Mouse (Mus musculus) kidney, adult 9 months (tissue): ENCODE data around the gene 1700017B05Rik.
"Not testable (repeated sequence)": the region's sequence is repeated elsewhere in the genome, so short reads cannot be mapped to it uniquely, and the experiment has no call there.

Experiments
- DNase-seq: peaks from one replicate; pipeline ENCODE4 v3.0.0; 2022

1700017B05Rik gene

DNA sequence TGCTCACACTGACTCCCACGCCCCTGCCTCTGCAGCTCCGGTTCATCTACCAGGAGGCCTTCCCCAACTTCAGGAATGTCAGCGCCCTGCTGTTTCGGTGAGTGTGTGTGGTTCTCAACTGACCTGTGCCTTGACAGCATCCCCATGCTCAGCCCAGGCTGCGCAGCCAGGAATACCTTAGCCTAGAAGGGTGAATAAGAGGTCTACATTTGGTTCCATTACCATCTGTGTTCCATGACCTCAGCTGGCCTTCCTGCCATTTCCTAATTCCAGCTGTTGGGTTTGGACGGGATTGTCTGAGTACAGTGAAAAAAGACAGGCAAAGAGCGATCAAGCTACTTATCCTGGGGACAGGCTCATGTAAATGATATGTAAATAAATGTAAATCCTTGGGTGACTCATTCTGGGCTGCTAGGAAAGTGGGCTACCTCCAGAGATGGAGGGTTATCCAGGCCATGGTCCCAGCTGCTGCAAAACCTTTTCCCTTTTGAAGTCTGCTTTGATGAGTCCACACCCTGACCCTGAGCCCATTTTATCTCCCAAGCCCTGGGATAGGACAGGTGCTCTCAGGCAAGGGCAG is 18.2 kb downstream of the 1700017B05Rik start:
- DNase-seq = no peak

DNA sequence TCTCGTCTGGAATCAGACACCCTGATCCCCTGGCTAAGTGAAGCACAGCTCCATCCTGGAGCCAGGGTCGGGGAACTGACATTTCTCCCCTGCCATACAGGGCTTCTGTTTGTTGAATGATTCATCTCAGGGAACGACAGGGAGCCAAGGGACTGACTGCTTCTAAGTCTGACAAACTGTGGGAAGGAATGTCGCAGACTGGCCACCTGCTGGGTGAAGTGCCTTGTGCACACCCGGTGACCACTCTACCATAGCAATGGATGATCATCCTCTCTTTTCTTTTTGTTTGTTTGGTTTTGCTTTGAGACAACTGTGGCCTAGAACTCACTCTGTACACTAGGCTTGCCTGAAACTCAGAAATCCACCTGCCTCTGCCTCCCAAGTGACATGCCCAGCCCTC is 19.5 kb downstream of the 1700017B05Rik start:
- no peak for DNase-seq

DNA sequence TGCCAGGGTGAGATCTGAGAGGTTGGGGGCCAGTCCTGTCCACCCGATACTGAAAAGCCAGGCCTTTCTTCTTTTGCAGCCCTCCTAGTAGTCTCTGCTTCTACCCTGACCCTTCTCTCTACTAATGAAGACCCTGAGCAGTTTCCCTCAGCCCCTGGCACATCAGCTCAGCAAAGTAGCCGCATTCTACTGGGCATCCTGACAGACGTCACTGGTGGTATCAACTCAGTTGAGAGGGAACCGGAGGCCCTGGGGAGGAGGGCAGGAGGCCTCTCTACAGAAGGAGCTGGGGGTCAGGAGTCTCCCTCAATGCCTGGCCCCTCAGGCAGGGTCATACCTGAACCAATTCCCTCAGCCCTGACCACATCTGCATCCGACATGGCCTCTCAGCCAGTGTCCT is 21.3 kb downstream of the 1700017B05Rik start:
- DNase-seq = no peak

DNA sequence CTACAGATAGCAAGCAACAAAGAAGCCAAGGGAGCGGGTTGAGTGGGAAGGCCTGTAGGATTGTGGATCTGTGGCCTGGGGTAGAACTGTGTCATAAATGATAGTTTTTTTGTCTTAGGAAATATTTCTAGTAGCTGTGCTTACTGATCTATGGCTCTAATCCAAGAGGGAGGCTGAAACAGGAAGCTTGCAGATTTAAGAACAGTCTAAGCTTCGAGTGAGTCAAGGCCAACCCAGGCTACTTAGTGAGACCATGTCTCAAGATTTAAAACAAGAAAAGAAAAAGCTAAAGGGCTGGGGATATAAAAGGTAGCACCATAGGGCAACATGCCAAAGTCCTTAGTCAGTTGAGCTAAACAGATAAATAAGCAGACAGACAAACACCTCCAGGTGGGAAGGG is 24.2 kb downstream of the 1700017B05Rik start:
- DNase-seq = no peak

DNA sequence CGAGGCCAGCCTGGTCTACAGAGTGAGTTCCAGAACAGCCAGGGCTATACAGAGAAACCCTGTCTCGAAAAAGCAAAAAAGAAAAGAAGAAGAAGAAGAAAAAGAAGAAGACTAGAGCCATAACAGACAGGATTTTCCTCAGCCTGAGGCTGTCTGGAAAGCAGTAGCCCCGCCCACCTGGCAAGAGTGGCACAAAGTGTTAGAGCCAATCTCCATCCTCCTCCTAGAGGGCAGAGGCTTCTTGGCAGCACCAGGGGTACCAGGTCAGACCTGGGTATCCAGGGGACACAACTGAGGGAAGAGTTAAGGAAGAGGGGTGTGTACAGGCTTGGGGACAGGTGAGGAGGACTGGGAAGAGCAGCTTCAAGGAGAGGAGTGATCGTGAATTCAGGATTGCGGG is 24.7 kb downstream of the 1700017B05Rik start:
- DNase-seq = no peak

DNA sequence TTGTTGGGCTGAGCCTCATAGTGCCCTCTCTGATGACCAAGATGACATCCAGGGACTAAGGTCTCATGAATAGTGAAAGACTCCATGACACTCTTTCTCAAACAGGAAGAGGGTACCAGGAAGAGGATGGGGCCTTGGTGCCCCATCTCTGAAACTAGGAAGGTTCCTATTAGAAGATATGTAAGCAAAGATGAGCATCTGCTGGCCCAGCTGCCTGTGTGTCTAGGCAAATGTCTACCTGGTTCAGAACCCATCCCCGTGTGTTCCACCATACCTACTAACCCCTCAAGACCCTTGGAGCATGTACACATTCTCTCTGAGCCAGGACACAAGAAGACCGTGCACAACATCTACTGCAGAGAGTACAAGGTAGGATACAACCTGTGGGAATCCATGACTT is 26.2 kb downstream of the 1700017B05Rik start, which contains the start of gene Trcg1:
Gene Trcg1 (plus strand): TSS at position 301 of the 400 bp plus-strand sequence.
- DNase-seq = no peak

DNA sequence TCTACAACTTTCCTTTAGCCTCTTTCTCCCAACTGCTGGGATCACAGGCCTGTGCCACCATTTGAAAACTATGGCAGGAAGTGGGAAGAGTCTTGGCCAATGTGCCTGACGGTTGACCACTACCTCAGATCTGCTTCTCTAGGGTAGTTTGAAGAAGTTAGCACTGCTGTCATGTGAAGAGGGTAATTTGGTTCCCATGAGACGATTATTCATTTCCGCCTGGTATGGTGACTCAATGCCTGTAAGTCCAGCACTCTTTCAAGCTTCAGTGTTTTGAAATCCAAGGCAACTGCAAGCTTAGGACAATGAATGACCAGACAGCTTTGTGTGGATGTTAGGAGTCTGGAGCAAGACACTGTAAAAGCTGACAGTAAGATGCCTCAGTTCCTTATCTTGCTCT is 28.6 kb downstream of the 1700017B05Rik start:
- no peak for DNase-seq

DNA sequence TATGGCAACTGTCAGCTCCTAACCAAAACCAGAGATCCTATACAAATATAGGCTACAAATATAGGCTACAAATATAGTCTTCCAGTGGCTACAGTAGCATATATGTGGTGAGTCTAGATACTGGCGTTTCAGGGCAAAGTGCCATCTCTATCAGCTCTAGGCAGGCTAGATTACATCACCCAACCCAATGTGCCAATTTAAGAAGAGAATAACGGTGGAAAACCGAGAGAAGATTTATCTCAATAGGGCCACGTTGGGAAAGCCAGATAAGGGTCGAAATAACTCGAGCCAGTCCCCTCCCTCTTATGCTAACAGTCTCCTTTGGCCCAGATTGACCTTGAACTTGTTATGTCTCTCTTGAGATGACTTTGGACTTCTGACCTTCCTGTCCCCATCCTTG is 29.3 kb downstream of the 1700017B05Rik start:
- DNase-seq = no peak

DNA sequence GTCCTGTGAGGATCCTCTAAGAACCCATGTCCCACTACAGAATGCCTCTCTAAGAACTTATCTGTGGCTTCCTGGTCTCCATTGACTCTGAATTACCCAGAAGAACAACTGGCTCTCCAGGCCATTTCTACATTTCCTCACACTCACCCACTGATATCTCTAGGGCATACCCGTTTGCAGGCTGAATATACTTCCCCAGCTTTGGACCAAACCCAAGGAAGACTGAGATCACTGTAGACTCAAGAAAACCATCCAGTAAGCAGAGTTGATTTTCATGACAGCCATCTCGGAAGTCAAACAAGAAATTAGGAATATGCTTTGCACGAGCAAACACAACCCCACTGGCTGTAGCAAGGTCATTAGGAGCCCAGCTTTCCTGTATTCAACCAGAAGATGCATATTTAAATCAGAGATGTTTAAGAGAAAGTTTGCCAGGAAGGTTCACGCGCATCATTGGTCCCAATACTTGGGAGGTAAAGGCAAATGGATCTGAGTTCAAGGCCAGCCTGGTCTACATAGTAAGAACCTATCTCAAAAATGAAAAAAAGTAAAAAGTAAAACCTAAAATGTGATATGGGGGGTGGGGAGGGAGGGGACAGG is 30.0 kb downstream of the 1700017B05Rik start:
- no peak for DNase-seq

DNA sequence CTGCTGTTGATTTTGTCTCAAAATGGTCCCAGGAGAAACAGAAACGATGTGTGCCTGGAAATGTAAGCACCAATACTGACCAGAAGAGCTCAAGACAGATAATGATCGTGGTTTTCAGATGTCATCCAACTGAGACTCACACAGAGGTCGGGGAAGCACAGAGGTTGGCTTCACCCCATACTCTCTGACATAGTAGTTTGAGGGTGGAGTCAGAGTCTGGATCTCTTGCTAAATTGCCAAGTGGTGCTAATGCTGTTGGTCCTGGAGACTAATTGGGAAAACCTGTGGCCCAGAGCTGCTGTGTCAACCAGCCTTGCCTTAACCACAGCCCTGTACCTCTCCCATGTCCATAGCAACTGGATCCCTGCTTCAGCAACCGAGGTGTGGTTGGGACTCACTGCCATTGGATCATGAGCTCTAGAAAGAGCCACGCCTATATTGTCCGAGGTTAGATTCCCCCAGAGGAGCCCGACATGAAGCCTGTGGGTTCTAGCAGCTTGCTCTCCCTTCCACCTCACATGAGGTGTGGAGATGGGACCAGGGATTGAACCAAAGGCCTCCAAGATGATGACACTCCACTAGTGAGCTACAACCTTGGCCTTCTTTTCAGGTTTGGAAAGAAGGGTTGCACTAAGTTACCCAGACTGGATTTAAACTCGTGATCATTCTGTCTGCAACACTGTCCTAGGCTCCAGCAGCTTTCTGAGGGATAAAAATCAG is 30.7 kb downstream of the 1700017B05Rik start:
- DNase-seq = no peak

DNA sequence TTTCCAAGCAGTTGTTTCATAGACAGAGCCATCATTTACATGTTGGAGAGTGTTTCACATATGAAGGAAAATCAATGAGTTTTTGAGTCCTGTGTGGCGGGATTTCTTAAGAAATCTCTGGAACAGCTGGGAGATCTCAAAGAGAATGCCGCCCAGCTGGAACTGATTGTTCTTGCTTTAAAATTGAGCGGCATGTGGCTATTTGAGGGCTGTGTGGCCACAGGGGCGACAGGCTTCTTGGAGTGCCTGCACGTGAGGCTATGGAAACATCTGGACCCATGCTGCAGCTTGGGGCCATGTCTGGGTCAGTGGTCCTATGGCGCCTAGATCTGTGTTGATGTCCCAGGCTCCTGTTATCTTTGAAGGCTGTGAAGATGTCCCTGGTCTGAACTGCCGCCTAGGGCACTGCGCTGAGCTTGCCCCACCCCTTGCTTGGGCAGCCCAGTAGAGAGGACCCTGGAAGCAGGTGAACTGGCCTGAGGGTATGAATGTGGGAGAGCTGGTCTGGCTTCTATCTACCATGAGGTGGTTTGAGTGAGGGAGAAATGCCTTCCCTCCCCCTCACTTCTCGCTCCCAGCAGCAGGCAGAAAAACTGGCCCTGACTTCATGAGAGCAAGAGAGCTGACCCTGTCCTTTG is 32.1 kb downstream of the 1700017B05Rik start:
- peak; percentile 23 for DNase-seq

DNA sequence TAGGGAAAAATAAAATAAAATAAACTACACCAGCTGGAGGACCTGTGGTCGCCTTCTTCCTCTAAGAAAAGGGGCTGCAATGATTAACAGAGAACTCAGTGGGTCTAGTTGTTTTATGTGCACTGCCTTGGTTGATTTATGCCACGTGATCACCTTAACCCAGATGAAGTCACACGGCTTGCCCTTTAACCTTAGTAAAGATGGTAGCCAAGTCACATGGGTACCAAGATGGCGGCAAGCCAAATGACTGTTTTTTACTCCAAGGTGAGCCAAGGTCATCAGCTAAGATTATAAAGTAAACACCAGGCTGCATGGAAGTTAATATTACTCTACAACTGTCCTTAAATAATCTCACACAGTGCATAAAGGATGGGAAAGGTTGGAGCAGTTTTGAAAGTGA is 32.7 kb downstream of the 1700017B05Rik start:
- peak; percentile 96 for DNase-seq

DNA sequence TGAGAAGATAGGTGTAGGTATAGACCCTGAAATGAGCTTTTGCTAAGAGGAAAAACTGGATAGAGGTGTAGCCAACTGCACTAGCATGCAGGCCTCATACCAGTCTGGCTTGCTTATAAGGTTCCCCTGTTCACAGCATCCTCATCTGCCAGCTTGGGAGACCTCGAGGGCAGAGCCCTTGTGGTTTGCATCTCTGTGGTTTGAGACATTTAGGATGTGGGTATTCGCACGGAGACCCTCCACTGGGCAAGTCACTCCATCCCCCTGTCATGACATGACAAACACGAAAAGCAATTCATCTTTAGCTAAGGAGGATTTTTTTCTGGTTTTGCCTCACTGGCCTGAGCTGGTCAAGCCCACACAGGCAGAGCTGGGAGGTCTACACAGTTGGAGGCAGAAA is 34.2 kb downstream of the 1700017B05Rik start:
- no peak for DNase-seq

DNA sequence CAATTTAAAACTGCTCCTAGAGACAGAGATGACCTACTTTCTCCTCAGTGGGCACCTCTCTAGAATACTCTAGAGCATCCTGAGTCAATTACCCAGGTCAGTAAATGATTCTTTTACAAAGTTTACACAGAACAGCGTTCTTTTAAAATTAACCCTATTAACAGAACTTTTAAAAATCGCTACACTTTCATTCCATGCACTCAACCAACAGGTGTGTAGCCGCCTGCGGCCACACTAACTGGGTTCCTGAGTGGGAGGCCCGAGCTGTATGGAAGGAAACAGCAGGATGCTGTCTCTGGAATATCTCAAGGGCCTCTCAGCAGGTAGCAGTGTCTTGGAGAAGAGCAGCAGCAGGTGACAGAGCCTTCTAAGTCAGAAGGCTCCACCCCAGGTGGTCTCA is 35.2 kb downstream of the 1700017B05Rik start:
- DNase-seq = peak; percentile 64

DNA sequence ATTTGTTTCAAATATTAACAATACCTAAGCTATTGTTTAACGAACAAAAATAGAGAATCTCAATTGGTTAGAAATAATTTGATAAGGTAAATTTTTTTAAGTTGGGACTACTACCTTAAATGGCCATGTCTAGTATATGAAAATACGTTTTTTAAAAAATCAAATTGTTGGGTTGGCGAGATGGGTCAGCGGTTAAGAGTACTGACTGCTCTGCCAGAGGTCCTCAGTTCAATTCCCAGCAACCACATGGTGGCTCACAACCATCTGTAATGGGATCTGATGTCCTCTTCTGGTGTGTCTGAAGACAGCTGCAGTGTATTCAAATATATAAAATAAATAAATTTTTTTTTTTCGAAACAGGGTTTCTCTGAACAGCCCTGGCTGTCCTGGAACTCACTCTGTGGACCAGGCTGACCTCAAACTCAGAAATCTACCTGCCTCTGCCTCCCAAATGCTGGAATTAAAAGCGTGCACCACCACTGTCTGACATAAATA is 35.7 kb downstream of the 1700017B05Rik start:
- not testable (repeated sequence) for DNase-seq

DNA sequence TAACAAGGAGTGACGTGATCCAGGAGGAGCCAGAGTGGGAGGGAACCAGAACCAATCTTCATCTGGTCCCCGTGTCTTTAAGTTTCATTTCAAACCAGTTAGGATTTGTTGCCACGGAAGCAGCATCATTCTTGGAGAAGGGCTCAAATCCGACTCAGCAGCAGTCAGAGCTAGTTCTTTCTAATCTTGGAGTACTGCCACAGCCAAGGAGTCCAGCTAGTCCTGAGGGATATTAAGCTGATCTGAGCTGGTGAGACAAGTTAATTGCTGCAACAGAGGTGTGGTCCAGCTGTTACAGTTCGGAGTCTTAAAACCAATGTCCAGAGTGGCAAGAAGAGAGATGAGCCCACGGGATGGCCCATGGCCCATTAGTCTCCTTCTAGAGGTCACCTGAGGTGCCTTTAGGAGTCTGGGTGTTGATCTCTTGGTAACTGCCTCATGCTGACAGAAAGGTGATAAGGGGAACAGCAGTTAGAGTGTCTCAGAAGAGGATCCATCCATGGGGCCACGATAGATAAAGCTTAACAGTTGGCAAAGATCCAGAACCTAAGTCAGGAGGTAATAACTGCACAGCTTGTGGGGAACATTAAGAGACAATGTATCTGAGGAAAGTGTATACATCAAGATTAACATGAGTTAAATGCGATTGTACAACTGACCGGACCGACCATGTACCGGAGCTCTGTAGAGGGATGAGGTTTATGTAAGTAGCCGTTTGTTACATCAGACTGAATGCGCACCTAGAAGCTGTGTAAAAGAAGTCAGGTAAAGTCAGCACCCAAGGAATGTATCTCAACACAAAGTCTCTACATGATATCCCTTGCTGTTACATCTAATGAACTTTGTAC is 36.4 kb downstream of the 1700017B05Rik start:
- DNase-seq = peak; percentile 54

DNA sequence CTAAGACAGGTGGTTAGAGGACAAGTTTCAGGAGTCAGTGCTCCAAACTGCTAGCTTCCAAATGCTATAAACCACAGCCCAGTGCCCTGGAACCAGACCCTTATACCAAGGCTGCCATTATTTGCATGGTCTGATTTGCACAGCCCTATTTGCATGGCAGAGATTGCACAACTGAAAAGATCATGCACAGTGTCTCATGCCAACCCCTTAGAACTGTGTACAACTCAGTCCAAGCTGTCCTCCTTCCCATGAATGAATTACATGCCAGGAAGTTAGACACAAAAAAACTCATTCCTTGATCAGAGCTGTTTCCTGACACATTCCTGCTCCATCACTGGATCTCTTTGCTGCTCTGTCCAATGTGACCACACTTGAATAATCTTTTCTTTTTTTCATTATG is 39.1 kb downstream of the 1700017B05Rik start:
- DNase-seq = no peak

DNA sequence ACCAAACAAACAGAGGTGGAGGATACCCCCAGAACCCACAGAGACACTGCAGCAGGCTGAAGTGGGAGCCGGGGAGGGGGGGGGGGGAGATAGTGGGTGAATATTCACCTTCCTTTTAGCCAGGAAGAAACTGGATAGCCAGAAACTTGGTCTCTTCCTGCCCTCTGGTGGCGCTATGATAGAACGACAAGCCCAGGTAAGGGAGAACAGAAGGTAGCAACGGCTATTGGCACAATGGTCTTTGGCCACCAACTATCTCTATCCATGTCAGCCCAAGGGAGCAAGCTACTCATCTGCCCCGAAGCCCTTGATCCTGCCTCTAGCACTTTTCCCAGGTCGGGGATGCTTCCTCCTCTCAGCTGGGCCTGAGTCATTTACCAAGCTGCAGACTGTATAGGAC is 42.1 kb downstream of the 1700017B05Rik start:
- peak; percentile 71 for DNase-seq

DNA sequence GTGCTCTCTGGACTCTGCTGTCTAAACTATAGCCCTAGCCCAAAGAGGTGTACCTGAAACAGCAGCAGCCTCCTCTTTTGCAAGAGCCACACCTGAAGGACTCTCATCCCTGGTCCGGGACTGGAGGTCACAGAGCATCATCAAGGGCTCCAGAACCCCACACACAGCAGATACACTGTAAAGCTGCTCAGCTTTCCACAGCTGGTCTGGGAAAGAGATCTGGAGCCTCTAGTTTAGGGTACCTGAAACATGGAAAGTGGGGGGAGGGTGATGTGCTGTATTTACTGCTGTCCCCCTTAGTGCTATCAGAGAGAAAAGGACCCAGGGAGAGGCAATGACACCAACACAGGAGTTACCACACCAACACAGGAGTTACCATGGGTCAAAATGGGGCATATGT is 42.9 kb downstream of the 1700017B05Rik start:
- DNase-seq = no peak

DNA sequence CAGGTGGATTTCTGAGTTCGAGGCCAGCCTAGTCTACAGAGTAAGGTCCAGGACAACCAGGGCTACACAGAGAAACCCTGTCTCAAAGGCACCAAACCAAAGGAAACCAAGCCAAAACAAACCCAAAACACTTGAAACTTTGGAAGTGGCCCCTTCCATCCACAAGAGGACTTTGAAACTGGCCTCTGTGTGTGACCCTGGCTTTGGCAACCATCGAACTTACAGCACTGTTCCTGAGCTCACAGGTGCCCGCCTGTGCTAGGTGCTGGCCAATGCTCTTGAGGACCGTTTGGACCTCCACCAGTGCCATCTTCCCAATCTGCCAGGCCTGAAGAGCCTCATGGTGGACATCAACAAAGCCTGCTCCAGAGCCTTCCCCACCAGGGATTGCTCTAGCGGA is 43.6 kb downstream of the 1700017B05Rik start:
- DNase-seq = peak; percentile 32

DNA sequence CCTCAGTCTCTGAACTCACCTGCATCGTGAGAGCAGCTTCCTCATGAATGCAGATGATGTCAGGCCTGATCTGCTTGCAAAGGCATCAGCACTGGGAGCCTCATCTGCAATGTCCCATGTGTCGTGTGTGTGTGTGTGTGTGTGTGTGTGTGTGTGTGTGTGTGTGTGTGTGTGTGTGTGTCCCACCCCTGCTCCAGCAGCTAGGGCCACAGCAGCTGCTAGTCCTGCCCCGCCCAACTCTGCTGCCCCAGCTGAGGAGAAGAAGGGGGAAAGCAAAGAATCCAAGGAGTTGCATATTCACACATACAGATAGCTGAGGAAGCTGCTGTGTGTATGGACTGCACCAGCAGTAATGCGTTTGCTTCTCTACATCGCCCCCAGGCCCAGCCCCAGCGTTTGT is 45.2 kb downstream of the 1700017B05Rik start:
- no peak for DNase-seq

DNA sequence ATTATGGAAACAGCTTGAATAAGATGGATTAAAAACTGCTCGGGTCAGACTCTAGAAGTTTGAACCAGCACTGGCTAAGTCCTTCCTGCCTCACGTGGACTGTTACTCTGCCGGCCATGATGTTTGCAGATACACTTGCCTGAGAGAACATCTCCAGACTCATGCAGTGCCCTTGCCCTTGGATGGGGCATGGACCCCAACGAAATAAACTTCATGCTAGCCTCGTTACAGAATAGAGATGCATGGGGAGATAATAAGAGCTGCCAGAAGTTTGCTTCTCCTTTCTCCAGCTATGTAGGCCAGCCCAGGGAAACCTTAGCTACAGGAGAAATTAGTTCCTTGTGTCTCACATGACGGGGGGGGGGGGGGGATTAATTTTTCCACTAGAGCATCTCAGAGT is 47.9 kb downstream of the 1700017B05Rik start:
- DNase-seq = no peak
